Mouse (Mus musculus) small intestine, adult 2 months (tissue): ENCODE results near the gene Pitpnc1.

ENCODE experiments used
- CTCF ChIP-seq: fragments of 200-500 bp; IDR thresholded peaks from 2 replicates; pipeline ENCODE4 v1.5.1; 2012; ENCODE audit warnings: low read depth, mild to moderate bottlenecking, control low read depth, inconsistent platforms, low read length, moderate library complexity, mixed read lengths; ENCODE audit not compliant: insufficient replicate concordance, insufficient read length; ENCODE audit errors: extremely low read depth
- POLR2A ChIP-seq: fragments of 200-500 bp; IDR thresholded peaks from 2 replicates; pipeline ENCODE4 v1.6.1; 2012; ENCODE audit warnings: low read depth, mild to moderate bottlenecking, control low read depth, inconsistent platforms, low read length, moderate library complexity

DNA sequence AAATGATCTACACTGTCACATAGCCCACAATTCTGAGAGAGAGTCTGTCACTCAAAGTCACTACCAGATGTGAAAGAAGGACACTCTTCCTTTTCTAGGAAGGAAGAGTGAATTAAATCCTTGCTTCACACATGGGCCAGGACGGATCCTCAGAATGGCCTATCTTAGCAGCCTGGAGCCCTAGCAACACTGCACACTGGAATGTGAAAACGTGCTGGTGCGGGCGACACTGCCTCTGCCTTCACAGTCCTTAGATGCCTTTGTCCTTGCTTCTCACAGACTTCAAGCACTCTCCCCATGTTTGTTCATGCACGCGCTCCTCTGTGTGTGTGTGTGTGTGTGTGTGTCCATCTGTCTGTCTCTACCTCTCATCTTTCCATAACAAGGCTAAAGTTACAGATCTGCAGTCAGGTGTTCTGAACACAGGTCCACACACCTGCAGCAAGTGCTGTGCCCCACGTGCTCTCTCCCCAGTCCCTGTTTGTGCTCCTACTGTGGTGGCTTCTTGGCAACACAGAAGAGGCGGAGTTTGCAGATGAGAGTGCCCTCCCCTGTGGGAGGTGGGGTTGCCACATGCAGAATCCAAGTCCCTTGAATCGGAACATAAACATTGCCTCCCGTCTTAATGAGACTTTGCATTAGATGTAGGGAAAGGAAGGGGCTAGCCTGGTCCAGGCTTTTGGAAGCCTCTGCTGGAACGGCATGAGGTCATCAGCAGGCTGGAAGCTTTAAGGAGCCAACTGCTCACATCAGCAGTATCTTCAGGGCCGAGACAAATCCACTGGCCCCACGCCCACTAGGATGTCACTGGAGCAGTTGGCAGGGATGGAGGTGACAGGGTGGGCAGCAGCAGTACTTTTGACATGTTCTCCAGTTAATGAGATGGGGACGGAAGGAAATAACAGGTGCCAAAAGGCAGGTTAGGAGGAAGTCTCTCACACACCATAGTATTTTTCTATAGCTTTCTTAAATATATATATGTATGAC, 144.5 kb downstream of the Pitpnc1 start:
- TF ChIP-seq POLR2A = no peak
- TF ChIP-seq CTCF = no peak
